Mouse (Mus musculus): Measurements from ENCODE around the gene Kif21a. TPM values are rescaled to one million over a fixed set of nuclear protein-coding genes. Genes with fewer than 3 reads are reported as not detected.

The Kif21a gene
- total and polyA plus RNA-seq, 2 experiments from 2014 or later: 29.3 to 54.4 TPM

DNA sequence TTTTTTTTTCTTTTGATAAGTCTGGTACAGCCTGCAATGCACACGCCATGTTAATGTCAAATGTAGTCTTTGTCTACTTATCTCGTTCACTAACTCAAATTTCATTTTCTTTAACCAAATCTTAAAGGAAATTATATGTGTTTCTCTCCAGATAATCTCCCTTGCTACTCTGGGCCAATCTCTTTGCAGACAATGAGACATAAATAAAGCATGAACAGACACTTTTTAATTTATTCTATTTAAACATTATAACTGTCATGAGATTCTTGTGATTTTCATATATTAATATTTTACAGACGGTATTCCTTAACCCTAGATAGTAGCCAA, 30.9 kb downstream of the Kif21a start:
- TF ChIP-seq CTCF (IDR thresholded peaks at IDR 0.05; ENCODE audit: low read depth): no peak
- Histone ChIP-seq H3K4me2 (ENCODE audit: low read depth, low read length) (peak overlapping the region; percentile 54; the same call in 1 of the 2 replicates), H3K4me3 (ENCODE audit: low read length) (no peak overlapping the region), H3K9ac (replicated peaks; ENCODE audit: low read length) (no peak overlapping the region), H3K9me3 (ENCODE audit: low read length) (no peaks in the 10 kb centered on the region), H3K27me3 (ENCODE audit: insufficient read depth, low read length) (no peaks in the 10 kb centered on the region), H3K4me1 (ENCODE audit: insufficient read depth, low read length) (peaks cover 15% of the 10 kb centered on the region), H3K36me3 (ENCODE audit: insufficient read depth, low read length) (no peaks in the 10 kb centered on the region), H3K27ac (peak overlapping the region; percentile 80)
- no peak for ATAC-seq
- DNase-seq (ENCODE audit: low spot score): no peak
- WGBS: 10% methylated on average over 3 of the region's 3 CpGs

- Histone ChIP-seq H3K9ac (replicated peaks; ENCODE audit: low read length) (no peak overlapping the region), H3K27me3 (ENCODE audit: insufficient read depth, low read length) (no peaks in the 10 kb centered on the region), H3K4me3 (ENCODE audit: low read length) (no peak overlapping the region), H3K27ac (peak overlapping the region; percentile 80), H3K36me3 (ENCODE audit: insufficient read depth, low read length) (no peaks in the 10 kb centered on the region), H3K4me1 (ENCODE audit: insufficient read depth, low read length) (peaks cover 16% of the 10 kb centered on the region), H3K4me2 (ENCODE audit: low read depth, low read length) (peak overlapping the region; percentile 54), H3K9me3 (ENCODE audit: low read length) (no peaks in the 10 kb centered on the region)
- WGBS: 13% methylated on average over 9 of the region's 9 CpGs
- ATAC-seq: peak; percentile 82
- TF ChIP-seq CTCF (IDR thresholded peaks at IDR 0.05; ENCODE audit: low read depth): no peak
- DNase-seq (ENCODE audit: low spot score): peak; percentile 88
These were observed 31.4 kb downstream of the Kif21a start for GRCm38 (mm10) chr15:91018161-91018860.

- no peaks in the 10 kb centered on the region for H3K9me3 ChIP-seq (ENCODE audit: low read length)
- H3K4me2 ChIP-seq (ENCODE audit: low read depth, low read length): peak overlapping the region; percentile 54
- H3K9ac ChIP-seq (replicated peaks; ENCODE audit: low read length): peak overlapping the region; percentile 56
- DNase-seq (ENCODE audit: low spot score): peak; percentile 76
- no peaks in the 10 kb centered on the region for H3K27me3 ChIP-seq (ENCODE audit: insufficient read depth, low read length)
- H3K4me1 ChIP-seq (ENCODE audit: insufficient read depth, low read length): peaks cover 17% of the 10 kb centered on the region
- H3K4me3 ChIP-seq (ENCODE audit: low read length): peak overlapping the region; percentile 26
- H3K36me3 ChIP-seq (ENCODE audit: insufficient read depth, low read length): no peaks in the 10 kb centered on the region
- peak; percentile 37 for TF ChIP-seq CTCF (IDR thresholded peaks at IDR 0.05; ENCODE audit: low read depth)
- peak; percentile 73 for ATAC-seq
- WGBS: 7% methylated on average over 23 of the region's 23 CpGs
- peak overlapping the region; percentile 80 for H3K27ac ChIP-seq
These were observed 32.2 kb downstream of the Kif21a start for GRCm38 (mm10) chr15:91017261-91018160.

DNA sequence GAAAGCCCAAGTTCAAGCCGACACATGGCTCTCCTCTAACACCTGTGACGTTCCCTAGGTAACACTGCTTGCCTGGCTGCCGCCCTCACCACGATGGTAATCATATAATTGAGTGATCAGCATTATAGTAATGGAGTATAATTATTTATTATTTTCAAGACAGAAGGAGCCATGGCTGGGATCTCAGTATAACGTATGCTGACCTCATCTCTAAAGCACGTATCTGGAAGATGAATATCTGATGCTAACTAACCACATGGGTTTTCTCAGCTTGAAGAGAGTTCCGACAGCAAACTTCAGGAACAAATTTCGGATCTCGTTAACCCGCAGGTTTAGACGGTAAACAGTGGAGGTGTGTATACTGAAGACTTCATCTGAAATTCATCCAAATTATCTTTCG, 33.4 kb downstream of the Kif21a start:
- Histone ChIP-seq H3K36me3 (ENCODE audit: insufficient read depth, low read length) (no peaks in the 10 kb centered on the region), H3K9me3 (ENCODE audit: low read length) (no peaks in the 10 kb centered on the region), H3K27ac (no peak overlapping the region), H3K27me3 (ENCODE audit: insufficient read depth, low read length) (no peaks in the 10 kb centered on the region), H3K4me1 (ENCODE audit: insufficient read depth, low read length) (peaks cover 13% of the 10 kb centered on the region; the same call in 1 of the 2 replicates), H3K9ac (replicated peaks; ENCODE audit: low read length) (no peak overlapping the region), H3K4me2 (ENCODE audit: low read depth, low read length) (peak overlapping the region; percentile 54; the same call in 1 of the 2 replicates), H3K4me3 (ENCODE audit: low read length) (no peak overlapping the region)
- no peak for ATAC-seq
- DNase-seq (ENCODE audit: low spot score): no peak
- no peak for TF ChIP-seq CTCF (IDR thresholded peaks at IDR 0.05; ENCODE audit: low read depth)
- 39% methylated on average over 12 of the region's 12 CpGs for WGBS

DNA sequence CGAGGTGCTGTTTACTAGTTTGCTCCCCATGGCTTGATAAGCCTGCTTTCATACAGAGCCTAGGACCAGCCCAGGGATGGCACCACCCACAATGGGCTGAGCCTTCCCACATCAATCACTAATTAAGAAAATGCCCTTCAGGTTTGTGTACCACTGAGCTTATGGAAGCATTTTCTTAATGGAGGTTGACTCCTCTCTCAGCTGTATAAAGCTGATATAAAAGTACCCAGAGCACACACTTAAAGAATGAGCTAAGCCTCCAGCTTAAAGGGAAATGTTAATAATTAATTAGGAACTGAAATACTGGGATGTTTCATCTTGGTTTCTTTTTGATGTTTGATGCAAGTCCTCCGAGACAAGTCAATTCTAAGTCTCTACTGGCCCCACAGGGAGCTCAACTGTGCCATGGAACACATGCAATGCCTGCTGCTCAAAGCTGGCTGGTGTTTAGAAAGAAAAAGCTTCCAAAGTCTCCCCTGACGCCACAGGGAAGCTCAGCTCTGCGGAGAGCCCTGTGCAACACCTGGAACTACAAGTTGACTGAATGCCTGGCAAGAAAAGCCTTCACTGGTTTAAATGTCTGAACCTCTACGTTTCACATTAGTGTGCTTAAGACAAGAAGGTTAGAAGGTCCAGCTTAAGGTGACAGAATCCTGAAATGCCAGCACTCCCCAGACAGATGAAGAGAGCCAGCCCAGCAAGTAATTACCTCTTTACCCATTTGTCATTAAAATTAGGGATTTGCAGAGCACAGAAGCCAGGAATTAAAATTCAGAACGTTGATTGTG, 36.8 kb downstream of the Kif21a start:
- H3K4me2 ChIP-seq (ENCODE audit: low read depth, low read length): no peak overlapping the region

DNA sequence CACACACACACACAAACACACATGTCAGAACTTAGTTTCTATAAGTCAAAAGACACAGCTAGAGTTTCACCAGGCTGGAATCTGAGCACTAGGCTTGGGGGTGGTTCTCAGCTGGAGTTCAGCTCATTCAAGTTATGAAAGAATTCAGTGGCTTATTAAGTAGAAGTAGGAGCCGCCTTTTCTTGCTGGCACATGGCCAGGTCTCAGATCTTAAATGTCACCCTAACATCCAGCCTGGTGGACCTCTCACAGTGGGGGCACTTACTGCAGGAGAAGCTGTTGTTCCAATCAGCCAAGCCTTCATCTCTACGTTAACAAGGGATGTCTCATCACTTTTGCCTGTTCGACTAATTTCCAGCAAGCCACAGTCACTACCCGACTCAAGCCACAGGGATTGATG, 39.5 kb downstream of the Kif21a start:
- 15% methylated on average over 4 of the region's 4 CpGs for WGBS
- Histone ChIP-seq H3K4me1 (ENCODE audit: insufficient read depth, low read length) (0 out of 2 replicates have a peak, but pooled peaks cover 5% of the 10 kb centered on the region), H3K27me3 (ENCODE audit: insufficient read depth, low read length) (no peaks in the 10 kb centered on the region), H3K27ac (no peak overlapping the region), H3K4me3 (ENCODE audit: low read length) (no peak overlapping the region), H3K9me3 (ENCODE audit: low read length) (no peaks in the 10 kb centered on the region), H3K4me2 (ENCODE audit: low read depth, low read length) (no peak overlapping the region), H3K9ac (replicated peaks; ENCODE audit: low read length) (no peak overlapping the region), H3K36me3 (ENCODE audit: insufficient read depth, low read length) (no peaks in the 10 kb centered on the region)
- no peak for DNase-seq (ENCODE audit: low spot score)
- no peak for TF ChIP-seq CTCF (IDR thresholded peaks at IDR 0.05; ENCODE audit: low read depth)
- ATAC-seq: no peak

More for the DNA sequence above, 36.8 kb downstream of the Kif21a start:
- Histone ChIP-seq H3K27me3 (ENCODE audit: insufficient read depth, low read length) (no peaks in the 10 kb centered on the region), H3K36me3 (ENCODE audit: insufficient read depth, low read length) (no peaks in the 10 kb centered on the region), H3K9me3 (ENCODE audit: low read length) (no peaks in the 10 kb centered on the region), H3K27ac (0 out of 2 replicates have a peak overlapping the region, but pooled peaks have one; percentile 52), H3K4me1 (ENCODE audit: insufficient read depth, low read length) (peaks cover 13% of the 10 kb centered on the region; the same call in 1 of the 2 replicates), H3K9ac (replicated peaks; ENCODE audit: low read length) (no peak overlapping the region), H3K4me3 (ENCODE audit: low read length) (no peak overlapping the region)
- peak; percentile 37 for DNase-seq (ENCODE audit: low spot score)
- ATAC-seq: peak; percentile 41; the same call in 1 of the 2 replicates
- 10% methylated on average over 6 of the region's 6 CpGs for WGBS
- TF ChIP-seq CTCF (IDR thresholded peaks at IDR 0.05; ENCODE audit: low read depth): no peak
